Mouse (Mus musculus) neural tube, embryonic 13.5 days (tissue): ENCODE results near the gene Kcnip1. TPM values are rescaled to one million over a fixed set of nuclear protein-coding genes. Genes with fewer than 3 reads are reported as not detected.

Experiments used
- ATAC-seq: fragments of 200-750 bp; cut with Nextera tagmentation; 2 replicates; pipeline ENCODE4 v1.8.0; 2017; ENCODE audit warnings: low read depth, mild to moderate bottlenecking, moderate TSS enrichment, moderate library complexity
- H3K27ac ChIP-seq: fragments of 300-500 bp; sonication (generic); replicated peaks from 2 replicates; pipeline ENCODE4 v1.5.1; 2015; ENCODE audit warnings: moderate library complexity, mild to moderate bottlenecking, inconsistent platforms
- H3K27me3 ChIP-seq: fragments of 300-500 bp; sonication (generic); 2 replicates; pipeline ENCODE4 v1.6.1; 2015; ENCODE audit warnings: mild to moderate bottlenecking, inconsistent platforms
- H3K36me3 ChIP-seq: fragments of 300-500 bp; sonication (generic); 2 replicates; pipeline ENCODE4 v1.6.1; 2015; ENCODE audit warnings: mild to moderate bottlenecking, inconsistent platforms
- H3K4me1 ChIP-seq: fragments of 300-500 bp; sonication (generic); replicated peaks from 2 replicates; pipeline ENCODE4 v1.6.1; 2015; ENCODE audit warnings: inconsistent platforms
- H3K4me2 ChIP-seq: fragments of 300-500 bp; sonication (generic); 2 replicates; pipeline ENCODE4 v1.6.1; 2015; ENCODE audit warnings: inconsistent platforms, mild to moderate bottlenecking, moderate library complexity
- H3K4me3 ChIP-seq: fragments of 300-500 bp; sonication (generic); 2 replicates; pipeline ENCODE4 v1.5.1; 2015; ENCODE audit warnings: mild to moderate bottlenecking, inconsistent platforms
- H3K9ac ChIP-seq: fragments of 300-500 bp; sonication (generic); 2 replicates; pipeline ENCODE4 v1.6.1; 2015; ENCODE audit warnings: moderate library complexity, mild to moderate bottlenecking, inconsistent platforms
- H3K9me3 ChIP-seq: fragments of 300-500 bp; sonication (generic); 2 replicates; pipeline ENCODE4 v1.6.1; 2016; ENCODE audit warnings: inconsistent platforms
- WGBS: fragments of 180-500 bp; shearing (Covaris S2); methylation state at CpG from one replicate; pipeline ENCODE4 v1.1.7; 2015; 5-methylcytosine and 5-hydroxymethylcytosine counted together
- polyA plus RNA-seq: library from polyadenylated mRNA; unstranded; fragments of >200 nt; fragmentation: Nextera tagmentation; extraction: Ambion mirVana; gene quantifications from 2 replicates; pipeline ENCODE4 v1.2.1, GENCODE M21; 2015

Kcnip1 gene
- polyA plus RNA-seq, 1 experiment from 2014 or later = 83.2 TPM

DNA sequence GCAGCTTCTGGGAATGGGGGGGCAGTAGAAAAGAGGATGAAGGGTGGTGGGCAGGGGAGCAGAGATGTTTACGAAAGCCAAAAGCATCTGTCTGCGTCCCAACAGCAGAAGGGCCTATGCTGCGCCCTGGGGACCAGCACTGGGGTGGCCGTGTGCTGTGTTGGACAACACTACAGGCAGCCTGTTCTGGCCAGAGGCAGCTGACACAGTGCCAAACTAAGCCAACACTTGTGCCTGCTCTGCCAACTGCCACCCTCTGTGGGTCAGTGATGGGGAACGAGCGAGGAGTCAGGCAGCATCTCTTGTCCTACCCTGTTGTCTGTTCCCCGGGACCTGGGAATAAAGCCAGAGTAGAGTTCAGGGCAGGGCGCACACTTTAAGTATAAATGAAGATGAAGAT, 260.6 kb downstream of the Kcnip1 start:
- peaks cover 21% of the 10 kb centered on the region for H3K27me3 ChIP-seq
- WGBS = 89% methylated on average over 8 of the region's 8 CpGs
- no peak overlapping the region for H3K9ac ChIP-seq

DNA sequence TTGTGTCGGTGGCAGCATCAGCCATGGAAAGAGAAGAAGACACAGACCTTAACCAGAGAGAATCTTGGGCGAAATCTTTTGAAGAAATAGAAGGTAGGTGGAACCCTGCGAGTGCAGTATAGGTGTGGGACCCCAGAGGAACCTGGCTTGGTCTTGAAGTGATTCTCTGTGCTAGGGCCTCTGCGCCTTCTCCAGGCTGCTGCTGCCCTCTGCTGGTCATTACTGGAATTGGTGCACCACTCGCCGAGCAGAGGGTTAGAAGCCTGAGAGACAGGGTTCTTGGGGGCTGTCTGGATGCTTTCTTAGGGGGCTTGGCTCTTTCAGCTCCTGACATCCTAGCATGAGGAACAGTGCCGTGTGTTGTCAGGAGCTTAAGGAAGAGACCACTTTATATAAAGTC, 271.7 kb downstream of the Kcnip1 start:
- Histone ChIP-seq H3K9ac (no peak overlapping the region), H3K4me3 (no peak overlapping the region), H3K27ac (no peak overlapping the region), H3K27me3 (peaks cover 12% of the 10 kb centered on the region), H3K36me3 (no peaks in the 10 kb centered on the region), H3K9me3 (no peaks in the 10 kb centered on the region), H3K4me2 (no peak overlapping the region), H3K4me1 (no peaks in the 10 kb centered on the region)
- 18% methylated on average over 7 of the region's 7 CpGs for WGBS
- ATAC-seq = peak; percentile 70; the same call in 1 of the 2 replicates

More for the DNA sequence above, 260.6 kb downstream of the Kcnip1 start:
- Histone ChIP-seq H3K4me1 (peaks cover 5% of the 10 kb centered on the region; the same call in 1 of the 2 replicates), H3K4me3 (no peak overlapping the region), H3K36me3 (no peaks in the 10 kb centered on the region), H3K27ac (no peak overlapping the region), H3K9me3 (no peaks in the 10 kb centered on the region), H3K4me2 (no peak overlapping the region)
- no peak for ATAC-seq

DNA sequence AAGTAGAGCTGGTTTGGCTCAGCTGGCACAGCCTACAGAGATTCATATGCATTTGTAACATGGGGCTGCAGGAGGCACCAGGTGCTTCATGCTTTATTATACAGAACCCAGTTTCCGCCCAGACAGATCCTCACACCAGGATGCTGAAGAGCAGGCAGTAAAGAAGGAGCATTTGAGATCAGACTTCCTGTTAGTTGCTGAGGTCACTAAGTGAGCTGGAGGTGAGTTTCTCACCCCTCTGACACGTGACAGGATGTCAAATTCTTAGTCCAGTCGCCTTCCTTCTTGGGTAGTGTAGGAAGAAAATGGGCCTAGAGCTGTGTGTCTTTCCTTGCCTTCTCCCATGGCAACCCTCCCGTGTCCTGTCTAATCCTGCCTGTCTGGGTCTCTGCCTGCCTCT, 286.2 kb downstream of the Kcnip1 start:
- Histone ChIP-seq H3K27me3 (no peaks in the 10 kb centered on the region), H3K36me3 (no peaks in the 10 kb centered on the region), H3K27ac (0 out of 2 replicates have a peak overlapping the region, but pooled peaks have one; percentile 13), H3K4me2 (no peak overlapping the region), H3K9me3 (no peaks in the 10 kb centered on the region), H3K4me3 (no peak overlapping the region), H3K4me1 (peaks cover 18% of the 10 kb centered on the region), H3K9ac (no peak overlapping the region)
- WGBS = 27% methylated on average over 4 of the region's 4 CpGs
- ATAC-seq = no peak

DNA sequence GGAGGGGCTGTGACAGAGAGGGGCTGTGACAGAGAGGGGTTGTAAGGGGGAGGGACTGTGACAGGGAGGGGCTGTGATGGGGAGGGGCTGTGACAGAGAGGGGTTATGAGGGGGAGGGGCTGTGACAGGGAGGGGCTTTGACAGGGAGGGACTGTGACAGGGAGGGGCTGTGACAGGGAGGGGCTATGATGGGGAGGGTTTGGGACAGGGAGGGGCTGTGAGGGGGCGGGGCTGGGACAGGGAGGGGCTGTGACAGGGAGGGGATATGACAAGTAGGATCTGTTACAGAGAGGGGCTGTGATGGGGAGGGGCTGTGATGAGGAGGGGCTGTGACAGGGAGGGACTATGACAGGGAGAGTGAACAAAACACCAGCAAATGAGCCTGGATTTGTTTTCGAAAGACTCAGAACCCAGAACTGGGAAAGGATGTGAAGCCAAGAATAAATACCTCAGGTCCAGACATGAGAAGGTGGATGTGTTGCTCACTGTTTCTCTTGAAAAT, 290.9 kb downstream of the Kcnip1 start:
- Histone ChIP-seq H3K4me3 (no peak overlapping the region), H3K27ac (no peak overlapping the region), H3K4me1 (peaks cover 7% of the 10 kb centered on the region), H3K27me3 (no peaks in the 10 kb centered on the region), H3K9ac (no peak overlapping the region), H3K9me3 (no peaks in the 10 kb centered on the region), H3K4me2 (no peak overlapping the region), H3K36me3 (no peaks in the 10 kb centered on the region)
- ATAC-seq = no peak
- 38% methylated on average over 2 of the region's 2 CpGs for WGBS

DNA sequence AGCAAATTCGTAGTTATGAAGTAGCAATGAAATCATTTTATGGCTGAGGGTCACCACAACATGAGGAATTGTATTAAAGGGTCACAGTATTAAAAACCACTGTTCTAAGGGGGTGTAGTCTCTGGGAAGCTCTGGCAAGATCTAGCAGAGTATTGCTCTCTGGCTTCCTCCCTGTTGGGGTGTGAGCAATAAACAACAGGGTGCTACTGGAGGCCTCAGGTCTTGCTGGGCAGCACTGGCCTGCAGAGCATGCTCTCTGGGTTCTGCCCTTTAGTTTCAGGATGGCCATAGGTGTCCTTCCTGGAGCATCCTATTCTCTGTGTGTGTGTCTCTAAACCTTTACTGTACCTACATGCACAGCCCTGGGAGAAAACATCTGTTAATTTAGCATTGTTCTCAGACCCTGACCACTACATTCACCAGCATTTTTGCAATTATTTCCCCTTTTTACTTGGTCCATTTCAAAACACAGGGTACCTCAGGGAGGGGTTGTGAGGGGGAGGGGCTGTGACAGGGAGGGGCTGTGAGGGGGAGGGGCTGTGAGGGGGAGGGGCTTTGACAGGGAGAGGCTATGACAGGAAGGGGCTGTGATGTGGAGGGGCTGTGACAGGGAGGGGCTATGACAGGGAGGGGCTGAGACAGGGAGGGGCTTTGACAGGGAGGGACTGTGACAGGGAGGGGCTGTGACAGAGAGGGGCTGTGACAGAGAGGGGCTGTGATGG, 291.6 kb downstream of the Kcnip1 start:
- no peak overlapping the region for H3K9ac ChIP-seq
- 66% methylated on average over 1 of the region's 1 CpGs for WGBS
- H3K4me3 ChIP-seq = no peak overlapping the region
- no peaks in the 10 kb centered on the region for H3K27me3 ChIP-seq
- no peak overlapping the region for H3K27ac ChIP-seq
- no peaks in the 10 kb centered on the region for H3K36me3 ChIP-seq
- H3K9me3 ChIP-seq = no peaks in the 10 kb centered on the region
- ATAC-seq = no peak
- H3K4me1 ChIP-seq = peaks cover 4% of the 10 kb centered on the region; the same call in 1 of the 2 replicates
- no peak overlapping the region for H3K4me2 ChIP-seq

DNA sequence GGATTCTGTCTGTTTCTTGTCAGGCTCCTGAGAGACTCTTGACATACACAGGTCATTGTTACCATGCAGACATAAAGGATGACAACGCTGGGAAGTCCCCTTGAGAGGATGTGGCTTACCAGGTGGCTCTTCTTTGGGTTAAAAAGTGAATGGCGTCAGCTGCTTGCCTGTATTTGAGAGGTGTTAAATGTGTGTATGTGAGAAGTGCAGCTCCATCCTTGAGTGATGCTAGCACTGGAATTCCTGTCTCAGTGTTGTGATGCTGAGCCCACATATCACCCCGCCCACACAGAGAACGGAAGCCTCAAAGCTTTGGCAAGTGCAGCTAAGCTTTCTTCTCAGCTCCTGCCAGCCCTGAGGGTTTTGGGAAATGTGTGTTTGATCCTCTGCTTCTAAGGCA, 292.2 kb downstream of the Kcnip1 start:
- Histone ChIP-seq H3K4me3 (no peak overlapping the region), H3K27me3 (no peaks in the 10 kb centered on the region), H3K9me3 (no peaks in the 10 kb centered on the region), H3K36me3 (no peaks in the 10 kb centered on the region), H3K4me1 (peaks cover 4% of the 10 kb centered on the region; the same call in 1 of the 2 replicates), H3K4me2 (no peak overlapping the region), H3K9ac (no peak overlapping the region), H3K27ac (no peak overlapping the region)
- WGBS = 67% methylated on average over 4 of the region's 4 CpGs
- no peak for ATAC-seq

DNA sequence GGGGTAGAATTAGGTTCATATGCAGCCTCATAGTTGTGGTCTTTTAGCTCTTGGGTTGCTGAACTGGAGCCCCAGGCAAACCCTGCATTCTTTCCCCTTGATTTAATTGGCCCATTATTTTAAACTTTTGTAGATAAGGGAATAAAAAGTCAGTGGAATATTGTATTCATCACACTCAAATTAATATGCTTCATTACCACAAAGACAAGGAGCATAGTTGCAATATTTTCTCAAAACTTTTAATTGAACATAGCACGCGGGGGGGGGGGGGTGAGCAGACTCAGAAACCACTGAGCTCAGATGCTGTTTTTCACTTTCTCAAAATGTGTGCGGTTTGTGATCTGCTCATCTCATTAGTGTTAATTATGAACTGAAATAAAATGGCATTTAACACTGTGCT, 302.8 kb downstream of the Kcnip1 start:
- WGBS = 80% methylated on average over 3 of the region's 3 CpGs
- Histone ChIP-seq H3K27ac (no peak overlapping the region), H3K9ac (no peak overlapping the region), H3K27me3 (no peaks in the 10 kb centered on the region), H3K4me3 (no peak overlapping the region), H3K9me3 (no peaks in the 10 kb centered on the region), H3K4me2 (no peak overlapping the region), H3K36me3 (no peaks in the 10 kb centered on the region), H3K4me1 (no peaks in the 10 kb centered on the region; the same call in 1 of the 2 replicates)
- ATAC-seq = no peak

DNA sequence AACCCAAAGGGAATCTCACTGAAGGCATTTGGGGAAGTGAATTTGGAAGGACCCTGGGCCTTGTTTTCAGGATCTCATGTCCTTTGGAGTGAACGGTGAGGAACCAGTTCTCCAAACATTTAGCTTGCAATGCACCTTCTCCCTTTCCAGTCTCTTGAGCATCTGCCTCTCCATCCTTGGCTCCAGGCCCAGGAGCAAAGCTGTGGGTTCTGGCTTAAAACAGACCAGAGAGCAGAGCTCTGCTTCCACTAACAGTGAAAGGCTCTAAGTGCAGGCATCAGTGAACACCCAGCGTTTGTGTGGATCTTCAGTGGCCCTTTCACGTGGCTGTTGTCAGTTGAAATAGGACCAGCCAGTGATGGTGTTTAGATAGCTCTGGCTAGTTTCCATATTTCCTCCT, 307.0 kb downstream of the Kcnip1 start:
- Histone ChIP-seq H3K9ac (no peak overlapping the region), H3K4me3 (no peak overlapping the region), H3K4me1 (peaks cover 4% of the 10 kb centered on the region), H3K36me3 (no peaks in the 10 kb centered on the region), H3K27ac (no peak overlapping the region), H3K27me3 (peaks cover 23% of the 10 kb centered on the region), H3K9me3 (no peaks in the 10 kb centered on the region), H3K4me2 (no peak overlapping the region)
- no peak for ATAC-seq
- 90% methylated on average over 3 of the region's 3 CpGs for WGBS

DNA sequence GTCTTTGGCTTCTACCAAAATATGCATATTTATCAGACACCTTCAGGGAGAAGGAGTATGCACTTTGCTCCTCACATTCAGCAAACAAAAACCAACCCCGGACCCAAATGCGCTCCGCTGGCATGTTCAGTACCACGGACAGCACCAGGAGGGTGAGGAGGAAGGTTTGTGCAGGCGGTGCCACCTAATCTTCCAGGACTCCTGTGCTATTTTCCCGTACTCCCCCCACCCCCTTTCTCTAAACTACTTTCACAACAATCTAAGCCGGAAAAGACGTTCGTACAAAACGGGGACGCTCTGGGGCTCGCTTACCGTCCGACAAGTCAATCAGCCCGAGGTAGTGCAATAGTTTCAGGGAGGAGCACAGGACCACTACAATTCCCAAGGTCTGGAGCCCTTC, 312.8 kb downstream of the Kcnip1 start:
- Histone ChIP-seq H3K27me3 (peaks cover 41% of the 10 kb centered on the region), H3K36me3 (no peaks in the 10 kb centered on the region), H3K9ac (peak overlapping the region; percentile 18), H3K27ac (no peak overlapping the region), H3K4me1 (peaks cover 18% of the 10 kb centered on the region), H3K4me2 (peak overlapping the region; percentile 45), H3K4me3 (peak overlapping the region; percentile 20; the same call in 1 of the 2 replicates), H3K9me3 (no peaks in the 10 kb centered on the region)
- ATAC-seq = no peak
- WGBS = 2% methylated on average over 15 of the region's 15 CpGs

DNA sequence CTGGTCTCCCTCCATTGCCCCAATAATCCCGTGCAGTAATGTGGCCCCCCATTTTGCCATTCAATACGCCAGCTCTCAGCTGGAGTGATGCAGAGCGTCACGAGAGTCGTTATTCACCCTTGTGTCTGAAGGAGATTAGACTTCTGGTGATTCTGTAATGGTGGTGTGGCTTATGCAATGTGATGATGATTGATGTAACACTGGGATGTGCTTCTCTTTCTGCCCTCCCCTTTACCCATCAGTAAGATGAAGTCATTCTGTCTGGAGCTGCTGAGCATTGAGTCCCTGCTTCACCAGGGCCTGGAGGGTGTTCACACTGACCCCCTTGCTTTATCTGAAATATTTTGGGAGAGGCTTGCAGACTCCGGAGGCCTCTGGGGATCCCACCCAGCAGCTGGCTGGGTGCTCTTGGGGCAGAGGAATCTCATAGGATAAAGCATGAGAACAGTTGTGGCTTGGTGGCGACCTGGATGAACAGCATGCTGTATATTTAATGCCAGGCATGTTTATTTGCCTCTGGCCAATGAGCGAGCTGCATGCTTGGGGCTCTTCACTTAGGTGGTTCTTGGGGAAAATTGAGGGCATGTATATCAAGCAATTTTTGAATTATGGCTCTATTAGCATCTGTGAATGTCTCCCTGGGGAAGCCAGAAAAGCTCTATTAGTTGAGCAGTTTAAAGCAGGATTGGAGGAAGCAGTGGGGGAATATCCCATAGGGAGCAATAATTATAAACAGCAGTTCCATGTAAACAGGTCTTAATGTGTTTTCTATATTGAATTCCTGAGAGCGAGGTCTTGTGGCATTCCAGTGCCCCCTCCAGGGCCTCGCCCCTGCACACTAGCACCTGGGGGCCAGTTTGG, 322.6 kb downstream of the Kcnip1 start:
- Histone ChIP-seq H3K4me3 (no peak overlapping the region), H3K4me1 (peaks cover 46% of the 10 kb centered on the region), H3K36me3 (no peaks in the 10 kb centered on the region), H3K27me3 (0 out of 2 replicates have a peak, but pooled peaks cover 3% of the 10 kb centered on the region), H3K9ac (no peak overlapping the region), H3K27ac (peak overlapping the region; percentile 89), H3K4me2 (no peak overlapping the region), H3K9me3 (no peaks in the 10 kb centered on the region)
- 30% methylated on average over 10 of the region's 10 CpGs for WGBS
- peak; percentile 84 for ATAC-seq

DNA sequence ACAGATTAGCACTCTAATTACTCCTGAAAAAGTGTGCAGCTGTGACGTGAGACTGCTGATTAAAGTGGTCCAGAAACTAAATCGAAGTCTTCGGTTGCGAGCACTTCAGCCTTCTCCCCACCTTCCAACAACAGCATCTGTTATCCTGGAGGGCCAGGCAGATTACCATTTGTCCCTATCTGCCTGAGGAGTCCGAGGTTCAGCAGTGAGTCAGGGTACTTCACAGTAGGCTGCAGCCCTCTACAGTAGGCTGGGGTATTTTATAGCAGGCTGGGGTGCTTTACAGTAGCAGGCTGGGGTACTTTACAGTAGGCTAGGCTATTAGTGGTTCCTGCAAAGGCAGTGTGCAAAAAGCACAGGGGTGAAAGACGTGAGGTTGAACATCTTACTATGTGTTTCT, 324.6 kb downstream of the Kcnip1 start:
- Histone ChIP-seq H3K4me1 (peaks cover 46% of the 10 kb centered on the region), H3K9me3 (no peaks in the 10 kb centered on the region), H3K36me3 (no peaks in the 10 kb centered on the region), H3K27ac (peak overlapping the region; percentile 89), H3K4me3 (no peak overlapping the region), H3K9ac (no peak overlapping the region), H3K4me2 (no peak overlapping the region), H3K27me3 (no peaks in the 10 kb centered on the region)
- ATAC-seq = no peak
- 39% methylated on average over 6 of the region's 6 CpGs for WGBS

DNA sequence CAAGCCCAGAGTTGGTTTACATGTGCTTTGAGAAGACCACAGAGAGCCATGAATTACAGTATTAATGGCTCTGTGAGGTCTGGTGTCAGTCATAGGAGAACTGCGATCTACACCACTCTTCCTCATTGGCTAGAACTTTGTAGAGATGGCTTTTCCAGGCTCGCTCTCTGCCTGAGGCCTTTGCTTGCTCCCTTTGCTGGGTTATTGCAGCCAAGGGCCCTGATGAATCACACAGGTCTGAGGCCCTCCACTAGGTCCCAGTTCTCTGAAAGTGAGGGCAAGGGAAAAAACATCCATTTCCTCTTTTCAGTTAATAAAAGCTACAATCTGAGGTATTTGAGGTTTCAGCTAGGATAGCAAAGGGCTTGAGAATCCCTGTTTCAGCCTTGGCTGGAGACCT, 329.4 kb downstream of the Kcnip1 start:
- Histone ChIP-seq H3K27ac (no peak overlapping the region), H3K27me3 (no peaks in the 10 kb centered on the region), H3K36me3 (no peaks in the 10 kb centered on the region), H3K9ac (no peak overlapping the region), H3K4me1 (peaks cover 43% of the 10 kb centered on the region), H3K4me3 (no peak overlapping the region), H3K4me2 (no peak overlapping the region), H3K9me3 (no peaks in the 10 kb centered on the region)
- no peak for ATAC-seq
- WGBS = 77% methylated on average over 2 of the region's 2 CpGs
